Mouse (Mus musculus): ENCODE measurements around the gene Apex1.

DNA sequence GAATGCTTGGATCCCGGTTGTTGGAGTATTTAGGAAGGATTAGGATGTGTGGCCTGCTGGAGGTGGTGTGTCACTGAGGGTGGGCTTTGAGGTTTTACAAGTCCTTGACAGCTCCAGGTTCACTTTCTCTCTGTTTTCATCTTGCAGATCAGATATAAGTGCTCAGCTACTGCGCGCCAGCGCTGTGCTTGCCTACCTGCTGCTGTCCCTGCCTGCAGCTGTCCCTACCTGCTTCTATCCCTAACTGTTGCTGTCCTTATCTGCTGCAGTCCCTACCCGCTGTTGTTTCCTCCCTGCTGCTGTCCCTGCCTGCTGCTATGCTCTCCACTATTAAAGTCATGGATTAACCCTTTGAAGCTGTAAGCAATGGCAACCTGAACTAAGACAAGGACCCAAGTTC lies 50.2 kb downstream of the Apex1 start:
- no peak for TF ChIP-seq TCF12 (IDR thresholded peaks at IDR 0.05; ENCODE audit: low read depth, low read length)
- TF ChIP-seq CTCF (IDR thresholded peaks at IDR 0.05 in 2 of 3, conservative IDR thresholded peaks at IDR 0.05 in 1 of 3; ENCODE audit: control insufficient read depth in 1 of 3, insufficient read depth in 1 of 3, low read depth in 2 of 3, low read length in 3 of 3, poor library complexity in 1 of 3, severe bottlenecking in 1 of 3), result no peak
- TF ChIP-seq MAX (IDR thresholded peaks at IDR 0.05; ENCODE audit: low read length), result no peak
- no peak for TF ChIP-seq POLR2AphosphoS5 (IDR thresholded peaks at IDR 0.05; ENCODE audit: borderline replicate concordance, low read depth, low read length)
- no peak for TF ChIP-seq SMC3 (IDR thresholded peaks at IDR 0.05; ENCODE audit: low read depth, low read length)
- TF ChIP-seq ZMIZ1 (IDR thresholded peaks at IDR 0.05; ENCODE audit: low read depth, low read length), result no peak
- TF ChIP-seq SIN3A (IDR thresholded peaks at IDR 0.05; ENCODE audit: low read length), result no peak
- no peak for TF ChIP-seq HCFC1 (IDR thresholded peaks at IDR 0.05; ENCODE audit: low read depth, low read length)
- TF ChIP-seq NRF1 (IDR thresholded peaks at IDR 0.05; ENCODE audit: insufficient read depth, low read depth, low read length, poor library complexity, severe bottlenecking), result no peak
- TF ChIP-seq TBP (IDR thresholded peaks at IDR 0.05; ENCODE audit: low read depth, low read length), result no peak
- TF ChIP-seq POLR2A (IDR thresholded peaks at IDR 0.05; ENCODE audit: control insufficient read depth in 1 of 2, insufficient read depth in 1 of 2, low read depth in 1 of 2, low read length in 2 of 2, poor library complexity in 1 of 2), result no peak
- no peak for TF ChIP-seq MYC (IDR thresholded peaks at IDR 0.05; ENCODE audit: low read depth, low read length)
- no peak for TF ChIP-seq EP300 (IDR thresholded peaks at IDR 0.05; ENCODE audit: low read depth in 1 of 2, low read length in 2 of 2)
- no peak for TF ChIP-seq TAL1 (IDR thresholded peaks at IDR 0.05; ENCODE audit: low read length)
